ENCODE assay signal across 23 mouse cellular contexts in genomic region chr12:10482294-10483010, GRCm38 (mm10).
DNase-seq lines count a peak whose midpoint lies in the region; ATAC-seq and TF ChIP-seq lines count a peak whose summit lies in the region.
"Had no signal": no experiment of that assay in that cellular context is flagged by ENCODE, and none has a peak within 500 bp of the region (broad histone marks: within the 10 kb centered on the region; RNA-seq: fewer than 3 reads in every experiment).

No protein-coding gene starts in this region.

- H3K27me3 ChIP-seq in heart, embryonic 15.5 days = no peaks in the 10 kb centered on the region
- no peaks in the 10 kb centered on the region for H3K27me3 ChIP-seq in lung, postnatal 0 days (replicated peaks; ENCODE audit: insufficient read depth, low read length)
- no peaks in the 10 kb centered on the region for H3K27me3 ChIP-seq in midbrain, embryonic 14.5 days (ENCODE audit: control insufficient read depth, insufficient read depth, low read length)
- H3K27me3 ChIP-seq: CH12.LX; embryonic facial prominence, embryonic 12.5 days; forebrain, embryonic 12.5 days; heart, embryonic 13.5 days; hindbrain, embryonic 12.5 days; Patski had no signal

- H3K27ac ChIP-seq in heart, embryonic 15.5 days = no peak overlapping the region
- no peak overlapping the region for H3K27ac ChIP-seq in lung, postnatal 0 days (ENCODE audit: low read length)
- H3K27ac ChIP-seq in midbrain, embryonic 14.5 days (replicated peaks; ENCODE audit: low read depth, low read length) = no peak overlapping the region
- H3K27ac ChIP-seq: embryonic facial prominence, embryonic 12.5 days; forebrain, embryonic 12.5 days; heart, embryonic 13.5 days; hindbrain, embryonic 12.5 days had no signal

- H3K4me3 ChIP-seq in heart, embryonic 15.5 days = no peak overlapping the region
- no peak overlapping the region for H3K4me3 ChIP-seq in lung, postnatal 0 days (ENCODE audit: low read depth, low read length)
- no peak overlapping the region for H3K4me3 ChIP-seq in midbrain, embryonic 14.5 days (replicated peaks; ENCODE audit: low read depth, low read length)
- H3K4me3 ChIP-seq: embryonic facial prominence, embryonic 12.5 days; forebrain, embryonic 12.5 days; heart, embryonic 13.5 days; hindbrain, embryonic 12.5 days had no signal

- no peak overlapping the region for H3K4me2 ChIP-seq in heart, embryonic 15.5 days
- H3K4me2 ChIP-seq in lung, postnatal 0 days (replicated peaks; ENCODE audit: low read depth, low read length) = no peak overlapping the region
- H3K4me2 ChIP-seq in midbrain, embryonic 14.5 days (ENCODE audit: low read length) = no peak overlapping the region
- H3K4me2 ChIP-seq: embryonic facial prominence, embryonic 12.5 days; forebrain, embryonic 12.5 days; heart, embryonic 13.5 days; hindbrain, embryonic 12.5 days had no signal

- peak; percentile 46; the same call in 1 of the 2 replicates for TF ChIP-seq EP300 in lung, postnatal 0 days (IDR thresholded peaks at IDR 0.05)

- no peaks in the 10 kb centered on the region for H3K9me3 ChIP-seq in heart, embryonic 15.5 days (replicated peaks)
- H3K9me3 ChIP-seq in lung, postnatal 0 days (ENCODE audit: low read length) = no peaks in the 10 kb centered on the region
- no peaks in the 10 kb centered on the region for H3K9me3 ChIP-seq in midbrain, embryonic 14.5 days (ENCODE audit: control insufficient read depth, low read length)
- H3K9me3 ChIP-seq: embryonic facial prominence, embryonic 12.5 days; forebrain, embryonic 12.5 days; heart, embryonic 13.5 days; hindbrain, embryonic 12.5 days had no signal

- ATAC-seq in heart, embryonic 15.5 days (replicated peaks; ENCODE audit: insufficient number of reproducible peaks, insufficient read depth, low FRiP score, low read depth) = 0 out of 2 replicates have a peak, but pooled peaks have one; percentile 22
- peak; percentile 75 for ATAC-seq in lung, postnatal 0 days
- no peak for ATAC-seq in midbrain, embryonic 14.5 days (ENCODE audit: low FRiP score, low TSS enrichment)
- ATAC-seq: activated CD4-positive, CD25-positive, alpha-beta regulatory T cell, adult 4 months; forebrain, embryonic 16.5 days; hindbrain, embryonic 16.5 days; inflammation-experienced regulatory T-cells, adult 6 months; Patski had no signal

- 26% methylated on average over 4 of the region's 4 CpGs for WGBS in heart, embryonic 15.5 days
- 52% methylated on average over 4 of the region's 4 CpGs for WGBS in lung, postnatal 0 days
- WGBS in midbrain, embryonic 14.5 days = 92% methylated on average over 4 of the region's 4 CpGs

- no peak for TF ChIP-seq CTCF in lung, postnatal 0 days (IDR thresholded peaks at IDR 0.05)

- no peaks in the 10 kb centered on the region for H3K4me1 ChIP-seq in heart, embryonic 15.5 days (replicated peaks)
- H3K4me1 ChIP-seq in lung, postnatal 0 days (ENCODE audit: insufficient read depth, low read depth, low read length) = no peaks in the 10 kb centered on the region
- no peaks in the 10 kb centered on the region for H3K4me1 ChIP-seq in midbrain, embryonic 14.5 days (ENCODE audit: control insufficient read depth, insufficient read depth, low read length)
- H3K4me1 ChIP-seq: embryonic facial prominence, embryonic 12.5 days; forebrain, embryonic 12.5 days; hindbrain, embryonic 12.5 days had no signal

- no peak overlapping the region for H3K9ac ChIP-seq in heart, embryonic 15.5 days
- H3K9ac ChIP-seq in lung, postnatal 0 days (replicated peaks; ENCODE audit: low read depth) = no peak overlapping the region
- no peak overlapping the region for H3K9ac ChIP-seq in midbrain, embryonic 14.5 days (replicated peaks; ENCODE audit: low read length)
- H3K9ac ChIP-seq: embryonic facial prominence, embryonic 12.5 days; forebrain, embryonic 12.5 days; heart, embryonic 13.5 days; hindbrain, embryonic 12.5 days had no signal

- no peaks in the 10 kb centered on the region for H3K36me3 ChIP-seq in heart, embryonic 15.5 days
- no peaks in the 10 kb centered on the region for H3K36me3 ChIP-seq in lung, postnatal 0 days (ENCODE audit: insufficient read depth, low read length)
- H3K36me3 ChIP-seq in midbrain, embryonic 14.5 days (ENCODE audit: control insufficient read depth, insufficient read depth, low read length) = no peaks in the 10 kb centered on the region
- H3K36me3 ChIP-seq: embryonic facial prominence, embryonic 12.5 days; forebrain, embryonic 12.5 days; heart, embryonic 13.5 days; hindbrain, embryonic 12.5 days had no signal

- DNase-seq in heart, adult 9 months (ENCODE audit: low spot score in 2 of 2) = no peak
- peak; percentile 62 for DNase-seq in lung, postnatal 0 days (ENCODE audit: low spot score)
- DNase-seq in lung, postnatal 10 days = no peak
- peak; percentile 54 for DNase-seq in adrenal gland, adult 8-10 months
- peak; percentile 41 for DNase-seq in adrenal gland, postnatal 25 days
- DNase-seq in midbrain, embryonic 14.5 days = no peak
- DNase-seq: cerebellum, adult 11-12 months; cerebellum, adult 9-10 months; cerebellum, postnatal 25 days; gastrocnemius, postnatal 10 days; heart, postnatal 10 days; heart, postnatal 4 days had no signal

Comparison
In these comparisons a context has a peak if more than half of its experiments do, and no peak if none do; other contexts are left out.
1. DNase-seq: peak in lung, postnatal 0 days (single experiment), adrenal gland, adult 8-10 months (single experiment) and adrenal gland, postnatal 25 days (single experiment); none in heart, adult 9 months (0 of 2), lung, postnatal 10 days (single experiment) and midbrain, embryonic 14.5 days (single experiment).